Mouse (Mus musculus) liver, adult 10 weeks (tissue): ENCODE results near the gene Mael. TPM values are rescaled to one million over a fixed set of nuclear protein-coding genes. Genes with fewer than 3 reads are reported as not detected.

Source experiments
- polyA plus RNA-seq: library from polyadenylated mRNA; stranded (reverse); fragments of 350-450 nt; fragmentation: Illumina TruSeq; extraction: RNeasy Lipid Tissue Mini Kit (QIAGEN cat#74804); gene quantifications from one replicate; pipeline ENCODE4 v1.2.3, GENCODE M21; 2014; ENCODE audit warnings: low read depth, low replicate concordance

Mael gene
- not detected for polyA plus RNA-seq

DNA sequence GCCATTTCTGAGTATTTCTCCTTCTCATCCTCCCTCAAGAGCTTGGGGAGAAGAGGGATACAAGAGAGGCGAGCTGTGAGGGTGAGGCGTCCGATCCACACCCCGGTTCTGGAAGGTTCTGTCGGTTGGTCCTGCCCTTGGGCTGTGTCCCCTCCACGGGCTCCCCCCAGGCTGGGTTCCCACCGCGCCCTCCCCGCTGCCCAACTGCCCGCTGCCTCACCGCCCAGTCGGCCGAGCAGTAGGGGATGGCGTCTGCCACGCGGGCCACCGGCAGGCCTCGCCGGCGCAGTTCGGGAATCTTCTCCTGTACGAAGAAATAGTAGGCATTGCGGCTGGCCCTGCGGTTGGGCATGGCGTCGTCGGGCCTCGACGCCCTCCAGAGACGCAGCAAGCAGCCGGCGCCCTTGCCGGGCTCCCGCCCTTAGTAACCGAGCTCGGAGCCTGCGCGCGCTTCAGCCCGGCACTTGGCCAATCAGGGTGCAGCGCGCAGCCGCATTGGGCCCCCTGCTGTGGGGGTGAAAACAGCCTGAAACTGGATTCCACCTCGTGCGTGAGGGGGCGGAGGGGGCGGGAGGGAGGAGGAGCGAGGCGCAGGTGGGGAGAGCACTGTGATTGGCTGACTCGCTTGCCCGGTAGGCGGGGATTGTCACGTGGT lies at the start of gene Mael:
Gene Mael, minus strand, starts transcription at position 433 of the 655 bp plus-strand sequence.

DNA sequence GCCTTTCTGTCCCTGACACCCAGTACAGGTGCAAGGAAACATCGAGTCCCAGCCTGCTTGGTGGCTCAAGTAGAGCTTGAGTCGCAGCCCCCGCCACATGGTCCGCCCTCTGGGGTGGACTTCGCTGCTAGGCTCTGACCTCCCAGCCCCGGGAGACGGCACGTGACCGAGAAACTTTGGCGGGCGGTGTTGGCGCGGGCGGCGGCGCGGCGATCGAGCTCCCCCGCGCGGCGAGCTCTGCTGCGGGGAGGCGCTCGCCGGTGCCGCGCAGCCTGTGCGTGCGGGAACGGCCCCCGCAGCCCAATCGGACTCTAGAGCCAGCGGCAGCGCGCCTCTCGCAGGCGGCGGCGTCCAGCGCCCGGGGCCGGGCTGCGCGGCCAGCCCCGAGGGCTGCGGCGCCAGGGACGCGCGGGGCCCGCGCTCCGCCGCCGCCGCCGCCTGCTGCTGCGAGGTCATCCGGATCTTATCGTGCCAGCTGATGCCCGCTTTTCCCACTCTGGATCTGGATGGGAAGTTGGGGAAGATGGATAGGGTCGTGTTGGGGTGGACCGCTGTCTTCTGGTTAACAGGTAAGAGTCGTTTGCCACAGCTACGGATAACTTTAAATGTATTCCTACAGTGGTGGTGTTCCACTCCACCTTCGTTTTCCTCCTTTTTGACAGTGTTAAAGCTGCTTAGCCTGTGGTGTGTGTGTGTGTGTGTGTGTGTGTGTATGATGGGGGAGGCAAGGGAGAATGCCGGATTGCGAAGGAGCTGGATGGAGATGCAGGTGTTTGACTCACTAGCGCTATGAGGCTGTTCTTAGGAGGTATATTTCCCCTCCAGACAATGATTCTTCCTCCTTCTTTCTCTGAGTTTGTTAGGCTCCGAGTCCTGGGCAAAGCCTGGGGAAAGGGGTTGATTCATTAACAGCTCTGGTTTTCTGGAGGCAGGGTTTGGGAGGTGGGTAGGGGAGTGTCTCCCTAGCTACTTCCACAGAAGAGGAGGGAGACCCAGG lies 15.6 kb upstream of the Mael start, which contains the start of gene Ildr2:
Gene Ildr2, plus strand, starts transcription at position 242 of the 997 bp plus-strand sequence.

Other genes with a start within 250 kb of the Mael start
- gene Pou2f1, start 236.1 kb downstream of the Mael start, polyA plus RNA-seq, result 3.2 TPM
- not detected for gene Dusp27, start 110.8 kb downstream of the Mael start, polyA plus RNA-seq
- gene Gpa33, start 108.5 kb downstream of the Mael start, polyA plus RNA-seq, result not detected
- gene Ildr2, start 15.4 kb upstream of the Mael start, polyA plus RNA-seq, result 27.2 TPM
- gene Tada1, start 140.3 kb upstream of the Mael start, polyA plus RNA-seq, result 16.3 TPM
- gene Pogk, start 171.1 kb upstream of the Mael start, polyA plus RNA-seq, result 2.2 TPM